8 mouse cellular contexts compared by ENCODE assay signal in genomic region chr11:69369990-69370816, GRCm38 (mm10). TPM values are rescaled to one million over a fixed set of nuclear protein-coding genes. Genes with fewer than 3 reads are reported as not detected.
A peak's percentile ranks its signal among the peaks of the same experiment; 100 is the strongest.
DNase-seq lines count a peak whose midpoint lies in the region; ATAC-seq and TF ChIP-seq lines count a peak whose summit lies in the region.

No protein-coding gene starts in this region.

- no peak for TF ChIP-seq POLR2A in heart, adult 2 months (IDR thresholded peaks at IDR 0.05; ENCODE audit: insufficient read depth, low read depth, low read length)

- peaks cover 55% of the 10 kb centered on the region for H3K4me1 ChIP-seq in heart, embryonic 15.5 days (replicated peaks)
- H3K4me1 ChIP-seq in heart, adult 2 months (ENCODE audit: control insufficient read depth, insufficient read depth, low read length), result peaks cover 13% of the 10 kb centered on the region
- peaks cover 38% of the 10 kb centered on the region for H3K4me1 ChIP-seq in hindbrain, embryonic 16.5 days (ENCODE audit: control insufficient read depth, insufficient read depth, low read depth, low read length)
- H3K4me1 ChIP-seq in midbrain, embryonic 15.5 days, result peaks cover 52% of the 10 kb centered on the region

- no peaks in the 10 kb centered on the region for H3K79me2 ChIP-seq in heart, adult 2 months (replicated peaks; ENCODE audit: control insufficient read depth, insufficient read depth, low read length)

- H3K27ac ChIP-seq in heart, embryonic 15.5 days, result peak overlapping the region; percentile 97
- H3K27ac ChIP-seq in heart, adult 2 months, result no peak overlapping the region; the same call in 1 of the 2 replicates
- peak overlapping the region; percentile 100 for H3K27ac ChIP-seq in hindbrain, embryonic 16.5 days (ENCODE audit: low read depth, low read length)
- H3K27ac ChIP-seq in midbrain, embryonic 15.5 days, result peak overlapping the region; percentile 100

- DNase-seq in heart, adult 2 months, result no peak
- DNase-seq in NIH3T3 (ENCODE audit: low read depth), result peak; percentile 46
- DNase-seq in left cerebral cortex, adult 8-10 months (ENCODE audit: low spot score in 2 of 2), result no peak
- no peak for DNase-seq in thymus, postnatal 10 days (ENCODE audit: low spot score in 2 of 2)

- no peaks in the 10 kb centered on the region for H3K9me3 ChIP-seq in heart, embryonic 15.5 days (replicated peaks)
- no peaks in the 10 kb centered on the region for H3K9me3 ChIP-seq in hindbrain, embryonic 16.5 days (ENCODE audit: control insufficient read depth, low read length)
- H3K9me3 ChIP-seq in midbrain, embryonic 15.5 days, result no peaks in the 10 kb centered on the region

- TF ChIP-seq CTCF in heart, adult 2 months (IDR thresholded peaks at IDR 0.05), result no peak

- 36% methylated on average over 2 of the region's 2 CpGs for WGBS in heart, embryonic 15.5 days
- 65% methylated on average over 2 of the region's 2 CpGs for WGBS in heart, adult 2 months
- 18% methylated on average over 2 of the region's 2 CpGs for WGBS in hindbrain, embryonic 16.5 days
- 21% methylated on average over 2 of the region's 2 CpGs for WGBS in midbrain, embryonic 15.5 days

- H3K9ac ChIP-seq in heart, embryonic 15.5 days, result peak overlapping the region; percentile 95; the same call in 1 of the 2 replicates
- no peak overlapping the region for H3K9ac ChIP-seq in heart, adult 2 months (ENCODE audit: low read depth, low read length)
- H3K9ac ChIP-seq in hindbrain, embryonic 16.5 days (ENCODE audit: low read depth, low read length), result peak overlapping the region; percentile 100; the same call in 1 of the 2 replicates
- peak overlapping the region; percentile 100 for H3K9ac ChIP-seq in midbrain, embryonic 15.5 days

- H3K36me3 ChIP-seq in heart, embryonic 15.5 days, result no peaks in the 10 kb centered on the region
- no peaks in the 10 kb centered on the region for H3K36me3 ChIP-seq in heart, adult 2 months (ENCODE audit: control insufficient read depth, insufficient read depth, low read length)
- H3K36me3 ChIP-seq in hindbrain, embryonic 16.5 days (ENCODE audit: control insufficient read depth, insufficient read depth, low read length), result no peaks in the 10 kb centered on the region
- H3K36me3 ChIP-seq in midbrain, embryonic 15.5 days (replicated peaks), result no peaks in the 10 kb centered on the region

- peak overlapping the region; percentile 97 for H3K4me2 ChIP-seq in heart, embryonic 15.5 days
- H3K4me2 ChIP-seq in hindbrain, embryonic 16.5 days (ENCODE audit: low read length), result peak overlapping the region; percentile 91
- peak overlapping the region; percentile 93 for H3K4me2 ChIP-seq in midbrain, embryonic 15.5 days

- peak overlapping the region; percentile 82 for H3K4me3 ChIP-seq in heart, embryonic 15.5 days
- H3K4me3 ChIP-seq in heart, adult 2 months, result no peak overlapping the region
- H3K4me3 ChIP-seq in hindbrain, embryonic 16.5 days (ENCODE audit: low read length), result peak overlapping the region; percentile 91
- H3K4me3 ChIP-seq in midbrain, embryonic 15.5 days, result peak overlapping the region; percentile 91

- TF ChIP-seq EP300 in heart, adult 2 months (IDR thresholded peaks at IDR 0.05; ENCODE audit: insufficient read depth, low read depth, low read length), result no peak

- ATAC-seq in heart, embryonic 15.5 days (replicated peaks; ENCODE audit: insufficient number of reproducible peaks, insufficient read depth, low FRiP score, low read depth), result no peak
- ATAC-seq in hindbrain, embryonic 16.5 days, result no peak
- ATAC-seq in midbrain, embryonic 15.5 days (replicated peaks), result no peak
- ATAC-seq in megakaryocyte, adult 5-6 weeks (ENCODE audit: poor library complexity, severe bottlenecking), result no peak

- H3K27me3 ChIP-seq in heart, embryonic 15.5 days, result no peaks in the 10 kb centered on the region
- no peaks in the 10 kb centered on the region for H3K27me3 ChIP-seq in heart, adult 2 months (ENCODE audit: control insufficient read depth, insufficient read depth, low read length)
- no peaks in the 10 kb centered on the region for H3K27me3 ChIP-seq in hindbrain, embryonic 16.5 days (replicated peaks; ENCODE audit: control insufficient read depth, insufficient read depth, low read length)
- H3K27me3 ChIP-seq in midbrain, embryonic 15.5 days (replicated peaks), result no peaks in the 10 kb centered on the region

- intact Hi-C loops in heart, adult 2 months (cut with DNase I), result no loop called here

RNA-seq across cellular contexts. Expression of gene Chd3, which starts 1.0 kb away (rescaled TPM):
- polyA plus RNA-seq in heart, embryonic 15.5 days (2015; fragmentation: Nextera tagmentation; extraction: Ambion mirVana), result 14.2 and 22.9 TPM in 2 replicates
- 10 to 100 TPM; 18.3 to 20.2 TPM for total RNA-seq in heart, adult 2 months (2021)
- 20.3 and 22.2 TPM in 2 replicates for polyA plus RNA-seq in heart, adult 2 months (2012; rRNA removed)
- 68.0 and 73.2 TPM in 2 replicates for polyA plus RNA-seq in hindbrain, embryonic 16.5 days (2015; fragmentation: Nextera tagmentation; extraction: Ambion mirVana)
- 98.2 and 102 TPM in 2 replicates for polyA plus RNA-seq in midbrain, embryonic 15.5 days (2015; fragmentation: Nextera tagmentation; extraction: Ambion mirVana)
- total RNA-seq in megakaryocyte, adult 5-6 weeks (2015), result 13.6 and 13.9 TPM in 2 replicates
- 17.1 and 19.8 TPM in 2 replicates for total RNA-seq in megakaryocyte, adult 5-6 weeks (2017)
- 100 to 1,000 TPM; 370 to 420 (median 387) TPM for total RNA-seq in left cerebral cortex, adult 8-10 months (2022)

RNA-seq across cellular contexts. Expression of gene Naa38, which starts 25.1 kb away (rescaled TPM):
- polyA plus RNA-seq in heart, embryonic 15.5 days (2015; fragmentation: Nextera tagmentation; extraction: Ambion mirVana), result 129 and 132 TPM in 2 replicates
- 100 to 1,000 TPM; 102 to 113 TPM for total RNA-seq in heart, adult 2 months (2021)
- 128 and 145 TPM in 2 replicates for polyA plus RNA-seq in heart, adult 2 months (2012; rRNA removed)
- polyA plus RNA-seq in hindbrain, embryonic 16.5 days (2015; fragmentation: Nextera tagmentation; extraction: Ambion mirVana), result 102 and 130 TPM in 2 replicates
- 96.8 and 101 TPM in 2 replicates for polyA plus RNA-seq in midbrain, embryonic 15.5 days (2015; fragmentation: Nextera tagmentation; extraction: Ambion mirVana)
- total RNA-seq in megakaryocyte, adult 5-6 weeks (2015), result 90.6 and 105 TPM in 2 replicates
- 147 and 161 TPM in 2 replicates for total RNA-seq in megakaryocyte, adult 5-6 weeks (2017)
- 100 to 1,000 TPM in 3 of 4 experiments, 10 to 100 TPM in 1; 99.9 to 140 (median 114) TPM for total RNA-seq in left cerebral cortex, adult 8-10 months (2022)

RNA-seq across cellular contexts. Expression of gene Cyb5d1, which starts 25.2 kb away (rescaled TPM):
- polyA plus RNA-seq in heart, embryonic 15.5 days (2015; fragmentation: Nextera tagmentation; extraction: Ambion mirVana), result 20.6 and 24.0 TPM in 2 replicates
- 10 to 100 TPM; 27.9 to 32.1 TPM for total RNA-seq in heart, adult 2 months (2021)
- polyA plus RNA-seq in heart, adult 2 months (2012; rRNA removed), result 19.9 and 29.8 TPM in 2 replicates
- polyA plus RNA-seq in hindbrain, embryonic 16.5 days (2015; fragmentation: Nextera tagmentation; extraction: Ambion mirVana), result 28.7 and 33.0 TPM in 2 replicates
- 32.7 and 33.5 TPM in 2 replicates for polyA plus RNA-seq in midbrain, embryonic 15.5 days (2015; fragmentation: Nextera tagmentation; extraction: Ambion mirVana)
- 11.6 and 15.3 TPM in 2 replicates for total RNA-seq in megakaryocyte, adult 5-6 weeks (2015)
- total RNA-seq in megakaryocyte, adult 5-6 weeks (2017), result 24.0 and 28.1 TPM in 2 replicates
- total RNA-seq in left cerebral cortex, adult 8-10 months (2022), result 10 to 100 TPM; 38.0 to 43.7 (median 42.5) TPM

RNA-seq across cellular contexts. Expression of gene Tmem88, which starts 27.8 kb away (rescaled TPM):
- 37.3 and 40.6 TPM in 2 replicates for polyA plus RNA-seq in heart, embryonic 15.5 days (2015; fragmentation: Nextera tagmentation; extraction: Ambion mirVana)
- 10 to 100 TPM; 20.4 to 21.4 TPM for total RNA-seq in heart, adult 2 months (2021)
- 61.4 and 66.4 TPM in 2 replicates for polyA plus RNA-seq in heart, adult 2 months (2012; rRNA removed)
- polyA plus RNA-seq in hindbrain, embryonic 16.5 days (2015; fragmentation: Nextera tagmentation; extraction: Ambion mirVana), result 8.9 and 9.2 TPM in 2 replicates
- 6.5 and 7.0 TPM in 2 replicates for polyA plus RNA-seq in midbrain, embryonic 15.5 days (2015; fragmentation: Nextera tagmentation; extraction: Ambion mirVana)
- 0.14 TPM in 1 of 2 replicates, not detected in the other for total RNA-seq in megakaryocyte, adult 5-6 weeks (2015)
- total RNA-seq in megakaryocyte, adult 5-6 weeks (2017), result 0.18 TPM in 1 of 2 replicates, not detected in the other
- 1 to 10 TPM; 3.3 to 4.8 (median 3.5) TPM for total RNA-seq in left cerebral cortex, adult 8-10 months (2022)

RNA-seq across cellular contexts. Expression of gene Rnf227, which starts 29.9 kb away (rescaled TPM):
- polyA plus RNA-seq in heart, embryonic 15.5 days (2015; fragmentation: Nextera tagmentation; extraction: Ambion mirVana), result 6.6 and 7.3 TPM in 2 replicates
- under 1 TPM; 0.31 to 0.36 TPM for total RNA-seq in heart, adult 2 months (2021)
- polyA plus RNA-seq in heart, adult 2 months (2012; rRNA removed), result 0.51 and 0.82 TPM in 2 replicates
- polyA plus RNA-seq in hindbrain, embryonic 16.5 days (2015; fragmentation: Nextera tagmentation; extraction: Ambion mirVana), result 239 and 257 TPM in 2 replicates
- polyA plus RNA-seq in midbrain, embryonic 15.5 days (2015; fragmentation: Nextera tagmentation; extraction: Ambion mirVana), result 278 and 308 TPM in 2 replicates
- total RNA-seq in megakaryocyte, adult 5-6 weeks (2015), result 3.7 and 8.1 TPM in 2 replicates
- total RNA-seq in megakaryocyte, adult 5-6 weeks (2017), result 7.2 and 8.7 TPM in 2 replicates
- total RNA-seq in left cerebral cortex, adult 8-10 months (2022), result 100 to 1,000 TPM; 160 to 180 (median 169) TPM
